Mouse (Mus musculus) CD8-positive naive resting alpha-beta T cell, adult 2 months (primary cell): ENCODE data around the gene Sorcs3.

ENCODE experiments used
- DNase-seq, 2 experiments: peaks; one replicate each; pipeline ENCODE4 v3.0.0; 2022; ENCODE audit warnings: low read depth in 2 of 2, low spot score in 2 of 2

The Sorcs3 gene

DNA sequence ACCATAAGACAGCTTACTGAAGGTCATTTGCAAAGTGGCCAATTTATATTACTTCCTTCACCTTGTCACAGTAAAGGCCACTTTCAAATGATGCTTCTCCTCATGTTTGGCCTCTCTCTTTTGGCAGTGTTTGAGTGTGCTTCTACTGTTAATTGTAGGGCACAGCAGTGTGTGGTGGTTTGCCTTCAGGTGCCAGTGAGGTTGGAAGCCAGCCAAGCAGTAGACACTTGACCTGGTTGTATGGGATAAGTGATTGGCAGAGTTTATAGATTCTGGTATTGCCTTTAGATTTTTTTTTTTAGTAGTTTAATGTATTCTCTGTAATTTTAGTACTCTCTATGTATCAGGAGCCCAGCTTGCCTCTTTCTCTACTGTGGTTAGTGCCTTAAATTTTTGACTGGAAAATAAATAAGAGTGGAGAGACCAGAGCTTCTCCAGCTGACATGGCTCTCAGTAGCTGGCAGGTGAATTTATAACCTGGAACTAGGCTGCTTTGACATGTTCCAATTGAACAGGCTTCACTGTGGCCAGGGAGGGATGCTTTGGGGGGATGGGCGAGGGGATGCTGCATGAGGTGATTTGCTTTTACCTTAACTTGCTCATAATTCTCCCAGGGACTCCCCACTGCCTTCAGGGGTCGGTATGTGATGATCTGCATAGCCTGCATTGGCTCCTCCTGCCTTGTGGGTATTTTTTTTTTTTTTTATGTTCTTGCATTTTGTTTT lies 298.2 kb downstream of the Sorcs3 start:
- no peak for DNase-seq

DNA sequence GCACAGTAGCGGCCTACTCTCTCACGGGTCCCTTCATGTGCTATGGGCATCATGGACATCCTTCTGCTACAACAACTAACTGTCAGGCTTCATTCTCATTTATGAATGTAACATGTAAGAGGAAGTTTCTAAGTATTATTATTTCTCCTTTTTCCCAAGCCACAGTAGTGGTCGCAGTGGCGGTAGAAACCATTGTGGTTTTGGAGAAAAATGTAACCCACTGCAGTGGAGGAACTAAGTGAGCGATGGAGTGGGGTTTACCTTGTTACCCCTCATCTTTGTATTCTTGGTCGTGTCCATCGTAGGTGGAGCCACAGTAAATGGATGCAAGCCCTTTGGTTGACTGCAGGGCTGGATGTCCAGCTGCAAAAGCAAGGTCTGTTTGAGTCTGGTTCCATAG lies 318.0 kb downstream of the Sorcs3 start:
- DNase-seq: no peak

DNA sequence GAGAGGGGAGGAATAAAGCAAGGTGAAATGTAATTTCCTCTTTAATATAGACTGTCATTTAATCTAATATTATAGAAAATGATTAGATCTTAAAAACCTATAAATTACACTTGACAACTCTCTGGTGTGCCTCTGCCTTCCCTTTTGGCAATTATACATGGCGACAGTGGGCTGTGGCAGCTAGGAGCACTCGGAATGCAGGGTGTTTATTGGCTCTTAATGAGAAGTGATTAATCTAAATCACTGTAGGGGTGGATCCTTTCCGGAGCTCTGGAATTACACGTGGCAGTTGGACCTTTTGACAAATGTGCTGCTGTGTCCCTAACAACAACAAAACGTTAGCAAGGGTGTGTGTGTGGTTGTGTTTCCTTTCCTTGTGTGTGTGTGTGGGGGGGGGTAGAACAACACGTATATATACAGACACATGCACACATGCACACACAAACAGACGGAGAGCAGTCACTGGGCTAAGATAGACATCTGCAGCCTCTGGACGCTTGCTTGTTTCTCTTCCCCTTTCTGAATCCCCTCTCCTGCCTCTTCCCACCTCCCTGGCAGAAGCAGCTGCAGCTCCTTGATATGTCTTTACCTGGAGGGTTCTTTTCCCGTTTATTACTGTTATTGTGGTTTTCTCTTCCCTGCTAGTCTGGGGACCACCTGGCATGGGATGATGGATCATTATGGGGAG lies 318.8 kb downstream of the Sorcs3 start:
- no peak for DNase-seq

DNA sequence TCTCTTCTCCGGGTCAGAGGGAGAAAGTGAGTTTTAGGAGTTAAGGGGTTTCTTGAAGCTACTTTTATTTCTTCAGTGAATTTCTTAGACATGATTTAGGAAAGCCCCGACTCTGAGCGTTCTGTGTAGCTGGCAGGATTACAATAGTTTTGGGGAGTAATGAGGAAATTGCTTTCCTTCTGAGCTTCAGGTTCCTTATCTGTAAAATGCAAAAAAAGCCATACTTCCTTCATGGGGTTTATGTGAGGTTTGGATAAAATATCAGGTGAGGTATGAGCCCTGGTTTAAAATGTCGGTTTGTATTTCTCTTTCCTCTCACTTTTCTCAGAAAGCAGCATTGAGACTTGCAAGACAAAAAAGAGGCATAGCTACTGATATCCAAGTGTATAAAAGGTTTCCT lies 327.8 kb downstream of the Sorcs3 start:
- DNase-seq: no peak

DNA sequence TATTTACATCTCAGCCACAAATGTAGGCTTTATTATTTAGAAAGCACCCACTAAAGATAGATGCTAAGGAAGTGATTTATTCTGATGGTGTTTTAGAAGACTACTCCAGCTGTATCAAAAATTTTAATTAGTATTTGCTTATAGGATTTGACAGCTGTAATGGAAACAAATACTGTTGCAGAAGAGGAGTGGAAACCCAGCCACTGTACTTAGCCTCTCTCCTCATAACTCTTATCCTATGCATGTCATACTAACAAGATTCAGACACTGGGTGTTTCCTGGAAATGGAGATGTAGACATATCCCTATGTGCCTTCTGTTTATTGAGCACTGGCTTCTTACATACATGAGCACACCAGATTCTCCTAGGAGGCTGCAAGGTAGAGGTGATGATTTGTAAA lies 338.5 kb downstream of the Sorcs3 start:
- DNase-seq: no peak

DNA sequence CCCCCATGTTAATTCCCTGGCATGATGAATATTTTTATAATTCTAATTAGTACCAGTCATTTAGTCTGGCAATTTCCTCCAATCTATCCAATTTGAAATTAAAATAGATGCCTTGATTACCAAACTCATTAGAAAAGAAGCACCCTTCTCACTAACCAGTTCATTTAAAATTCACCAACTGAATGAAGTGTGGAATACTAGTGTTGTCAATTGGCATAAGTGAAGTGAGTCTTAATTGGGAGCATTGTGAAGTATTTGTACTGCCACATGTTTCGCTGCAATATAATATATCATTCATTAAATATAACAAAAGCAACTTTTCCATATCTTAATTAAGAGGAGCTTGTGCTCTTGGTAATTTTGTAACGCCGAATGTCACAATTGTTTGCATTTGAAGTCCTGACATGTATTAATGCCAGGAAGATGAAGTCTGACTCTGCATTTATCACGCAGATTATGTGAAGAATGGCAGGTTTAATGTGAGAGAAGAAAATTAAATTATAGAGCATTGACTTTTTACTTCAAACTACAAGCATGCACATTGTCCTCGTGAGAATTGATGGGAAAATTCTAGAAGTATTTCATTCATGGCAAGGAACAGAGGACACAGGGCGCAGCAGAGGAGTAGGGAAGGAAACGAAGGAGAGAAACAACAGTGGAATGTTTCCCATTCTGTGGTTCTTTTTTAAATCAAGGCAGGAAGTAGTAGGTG lies 339.8 kb downstream of the Sorcs3 start:
- DNase-seq: no peak

DNA sequence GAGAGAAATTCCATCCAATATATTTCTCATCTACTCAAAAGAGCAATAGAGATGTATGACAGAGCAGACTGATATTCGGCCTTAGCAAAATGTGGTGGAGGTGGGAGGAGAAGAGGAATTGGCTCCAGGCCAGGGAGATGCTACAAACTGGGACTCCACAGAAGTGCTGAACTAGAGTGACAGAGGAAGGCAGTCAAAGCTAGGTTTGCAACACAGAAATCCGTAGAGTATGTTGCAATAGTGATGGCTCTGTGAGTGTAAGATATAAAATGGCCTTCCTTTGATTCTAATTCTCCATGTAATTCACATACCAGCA lies 340.3 kb downstream of the Sorcs3 start:
- no peak for DNase-seq

DNA sequence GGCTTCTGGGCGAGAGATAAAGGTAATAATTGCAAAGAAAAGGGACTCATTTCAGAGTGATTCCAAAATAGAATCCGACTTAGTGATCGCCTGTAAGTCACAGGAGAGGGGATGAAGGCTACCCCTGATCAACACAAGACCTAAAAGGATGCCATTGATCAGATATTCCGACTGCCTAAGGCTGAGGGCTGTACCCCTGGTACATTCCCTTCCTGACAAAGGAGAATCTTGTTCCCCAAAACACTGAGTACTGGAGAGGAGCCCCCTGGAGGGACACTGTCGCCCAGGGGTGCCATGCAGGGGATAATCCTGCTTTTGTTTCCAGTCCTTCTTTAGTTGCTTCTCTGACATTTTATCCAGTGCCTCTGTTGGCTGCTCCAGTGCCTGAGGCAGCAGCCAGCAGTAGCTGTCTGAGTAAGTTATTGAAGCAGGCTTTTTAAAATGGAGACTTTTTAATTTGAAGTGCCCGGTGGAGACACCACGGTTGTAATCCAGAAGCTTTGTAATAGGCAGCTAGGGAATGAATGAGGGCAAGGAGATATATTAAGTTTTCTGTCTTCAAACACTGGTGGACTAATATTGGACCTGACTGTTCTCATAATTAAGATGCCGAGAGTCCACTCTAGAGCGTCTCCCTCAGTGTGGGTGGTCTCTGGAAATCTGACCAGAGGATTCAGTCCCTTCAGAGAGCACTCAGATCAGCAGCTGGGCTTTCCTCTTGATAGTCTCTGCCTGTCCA lies 342.5 kb downstream of the Sorcs3 start:
- no peak for DNase-seq

DNA sequence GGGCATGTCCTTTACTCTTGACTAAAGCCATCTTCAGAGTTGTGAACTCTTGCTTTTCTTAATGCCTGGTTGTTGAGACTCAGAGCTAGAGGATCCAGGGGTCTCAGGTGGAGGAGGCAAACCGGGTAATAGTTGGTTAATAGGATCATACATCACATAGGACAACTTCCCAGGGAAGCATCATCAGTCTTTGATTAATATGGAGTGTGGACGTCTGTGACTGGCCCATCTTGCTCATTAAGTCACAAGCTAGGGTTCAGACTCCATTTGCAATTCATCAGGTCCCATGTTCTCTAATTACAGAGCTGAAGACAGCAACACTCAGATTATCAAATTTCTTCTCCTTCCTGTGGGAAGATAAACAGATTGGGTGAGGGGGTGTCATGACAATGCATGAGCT lies 353.6 kb downstream of the Sorcs3 start:
- no peak for DNase-seq

DNA sequence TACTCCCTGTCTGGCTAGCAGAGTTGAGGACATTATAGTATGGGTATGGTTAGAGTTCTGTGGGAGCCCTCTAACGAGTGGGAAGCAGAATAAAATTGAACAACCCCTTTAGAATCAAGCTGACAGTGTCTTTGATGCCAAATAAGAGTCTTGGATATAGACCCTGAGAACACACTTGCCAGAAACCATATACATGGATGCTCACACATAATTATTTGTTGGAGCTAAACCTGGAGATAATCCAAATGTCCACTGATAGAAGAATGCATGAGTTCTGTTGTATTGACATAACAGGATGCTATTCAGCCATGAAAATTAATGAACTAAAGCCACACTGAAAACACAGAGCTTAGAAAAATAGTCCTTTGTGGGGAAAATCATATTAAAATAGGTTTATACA lies 369.9 kb downstream of the Sorcs3 start:
- DNase-seq: no peak

DNA sequence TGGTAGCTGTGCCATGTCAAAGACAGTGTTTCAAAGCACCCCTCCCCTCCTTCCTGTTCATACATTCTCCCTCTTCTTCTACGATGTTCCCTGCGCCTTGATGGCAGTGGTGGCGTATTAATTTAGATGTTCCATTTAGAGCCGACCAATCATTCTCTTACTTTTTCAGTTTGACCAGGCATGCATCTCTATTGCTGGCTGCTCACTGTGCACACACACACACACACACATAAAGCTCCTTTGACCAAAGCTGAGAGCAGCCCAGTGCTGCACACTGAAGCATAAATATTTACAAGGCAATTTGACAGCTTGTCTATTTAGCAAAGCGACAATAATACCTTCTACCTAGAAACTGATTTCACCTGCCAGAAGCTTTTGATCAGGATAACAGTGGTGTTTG lies 371.3 kb downstream of the Sorcs3 start:
- DNase-seq: no peak

DNA sequence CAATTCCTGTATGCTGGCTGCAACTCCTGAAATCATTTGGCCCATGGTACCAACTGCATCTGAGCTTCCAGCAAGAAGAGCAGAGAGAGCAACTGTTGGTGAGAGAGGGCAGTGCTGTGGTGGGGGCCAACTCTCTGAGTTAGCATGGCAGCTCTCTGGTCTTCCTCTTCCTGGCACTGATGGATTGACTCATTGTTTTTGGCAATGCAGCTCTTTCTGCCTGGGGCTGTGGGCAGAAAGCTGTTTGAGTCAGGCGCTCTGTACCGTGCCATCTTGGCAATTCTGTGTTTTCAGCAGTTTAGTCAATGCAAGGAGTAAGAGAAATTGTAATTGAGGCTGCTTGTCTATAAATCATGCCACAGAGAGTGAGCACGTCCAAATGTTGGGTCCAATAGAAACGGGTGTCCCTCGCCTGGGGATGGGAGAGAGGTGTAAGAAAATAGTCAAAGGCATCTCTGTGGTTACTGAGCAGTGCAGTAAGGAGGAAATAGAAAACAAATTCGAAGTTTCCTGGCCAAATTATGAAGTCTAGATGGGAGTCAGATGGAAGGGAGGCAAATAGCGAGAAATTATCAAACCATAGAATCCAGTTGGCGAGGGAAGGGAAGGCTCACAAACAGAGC lies 379.2 kb downstream of the Sorcs3 start:
- no peak for DNase-seq

DNA sequence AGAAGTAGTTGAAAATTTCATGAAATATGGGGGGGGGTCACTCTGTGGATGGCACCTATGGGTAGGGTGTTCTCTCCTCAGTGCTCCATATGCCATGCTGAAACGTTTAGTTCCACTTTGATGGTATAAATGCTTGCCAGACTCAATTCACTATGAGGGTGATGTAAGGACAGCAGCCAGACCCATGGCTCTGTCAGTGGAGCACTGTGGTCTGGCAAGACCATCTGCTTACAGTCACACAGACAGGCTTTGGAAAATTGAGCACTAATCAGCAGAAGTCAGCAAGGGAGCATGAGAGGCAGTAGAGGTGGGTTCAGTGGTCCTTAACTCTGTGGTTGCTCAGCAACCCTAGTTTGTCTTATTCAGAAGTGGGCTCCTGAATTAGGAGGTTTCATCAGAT lies 411.1 kb downstream of the Sorcs3 start:
- DNase-seq: no peak

DNA sequence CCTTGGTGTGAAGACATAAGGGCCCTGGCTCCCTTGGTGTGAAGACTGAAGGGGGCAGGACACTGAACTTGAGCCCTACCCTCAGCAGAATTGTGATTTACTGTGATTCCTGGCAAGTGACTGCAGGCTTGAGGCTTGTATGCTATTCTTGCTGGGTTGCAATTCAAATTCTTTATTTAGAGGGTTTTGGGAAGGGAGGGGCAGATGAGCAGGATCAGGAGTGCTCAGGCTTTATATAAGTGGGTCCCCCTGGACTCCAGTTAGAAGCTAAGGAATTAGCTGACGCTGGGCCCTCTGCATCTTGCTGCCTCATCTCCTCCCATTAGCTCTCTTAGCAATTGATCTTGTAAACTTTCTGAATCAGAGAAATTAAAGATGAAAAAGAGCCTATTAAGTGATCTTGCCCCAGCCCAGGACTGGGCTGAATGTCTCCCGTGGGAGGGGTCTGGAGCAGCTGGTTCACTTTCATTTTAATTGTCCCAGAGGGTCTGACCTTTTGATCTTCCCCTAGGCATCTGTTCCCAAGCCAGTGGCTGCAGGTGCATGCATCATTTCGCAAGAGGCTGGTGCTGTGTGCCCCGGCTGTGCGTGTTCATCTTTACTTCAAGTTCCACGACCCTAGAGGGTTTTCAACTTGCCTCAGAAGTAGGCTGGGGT lies 425.0 kb downstream of the Sorcs3 start:
- no peak for DNase-seq

DNA sequence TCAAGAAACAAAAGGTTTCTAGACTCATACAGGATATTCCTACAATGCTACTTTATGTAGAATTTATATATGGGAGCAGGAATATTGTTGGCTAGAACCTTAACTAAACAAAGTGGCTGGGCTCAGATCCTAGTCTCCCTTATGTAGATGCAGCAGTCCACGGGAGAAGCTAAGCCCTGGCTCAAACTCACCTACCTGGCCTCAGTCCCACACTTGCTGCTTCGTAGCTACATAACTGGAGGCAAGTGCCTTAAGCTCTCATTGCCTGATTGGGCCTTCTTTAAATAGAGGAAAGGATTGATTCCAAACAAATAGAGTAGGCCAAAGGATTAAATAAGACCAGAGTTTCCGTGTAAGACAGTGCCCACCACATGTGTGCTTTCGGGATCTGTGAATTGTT lies 436.7 kb downstream of the Sorcs3 start:
- no peak for DNase-seq

DNA sequence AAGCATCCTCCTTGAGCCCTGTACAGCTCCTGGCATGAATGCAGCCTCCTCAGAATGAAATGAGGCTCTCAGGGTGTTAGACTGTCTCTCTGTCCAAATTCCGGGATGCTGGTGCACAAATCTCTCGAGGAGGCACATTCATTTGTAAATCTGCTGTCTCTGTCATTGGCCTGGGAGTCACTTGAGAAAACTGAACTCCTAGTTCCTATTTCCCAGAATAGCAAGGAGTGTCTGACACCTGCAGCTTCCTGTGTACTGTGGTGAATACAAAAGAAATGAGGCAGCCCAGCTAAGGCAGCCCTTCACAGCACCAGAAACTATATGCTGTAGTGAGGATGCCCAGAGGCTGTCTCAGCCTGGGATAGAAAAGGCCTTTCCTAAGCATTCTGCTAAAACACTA lies 444.1 kb downstream of the Sorcs3 start:
- no peak for DNase-seq

DNA sequence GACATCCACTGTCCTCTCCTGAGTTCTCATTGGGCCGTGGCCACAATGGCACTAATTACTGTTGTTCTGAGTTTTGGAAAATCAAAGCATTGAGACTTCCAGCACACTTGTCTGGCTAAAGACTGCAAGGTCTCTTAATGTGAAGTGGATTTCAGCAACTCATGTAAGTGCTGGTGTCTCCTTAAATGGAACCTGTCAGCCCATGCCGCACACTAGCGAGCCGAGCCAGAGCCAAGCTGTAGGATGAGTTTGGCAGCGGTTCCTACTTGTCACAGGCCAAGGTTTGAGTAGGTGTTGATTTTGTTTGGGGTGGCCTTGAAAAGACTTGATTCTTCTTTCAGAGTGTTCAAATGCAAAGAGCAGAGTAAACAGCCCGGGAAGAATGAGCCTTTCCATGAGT lies 445.8 kb downstream of the Sorcs3 start:
- no peak for DNase-seq

DNA sequence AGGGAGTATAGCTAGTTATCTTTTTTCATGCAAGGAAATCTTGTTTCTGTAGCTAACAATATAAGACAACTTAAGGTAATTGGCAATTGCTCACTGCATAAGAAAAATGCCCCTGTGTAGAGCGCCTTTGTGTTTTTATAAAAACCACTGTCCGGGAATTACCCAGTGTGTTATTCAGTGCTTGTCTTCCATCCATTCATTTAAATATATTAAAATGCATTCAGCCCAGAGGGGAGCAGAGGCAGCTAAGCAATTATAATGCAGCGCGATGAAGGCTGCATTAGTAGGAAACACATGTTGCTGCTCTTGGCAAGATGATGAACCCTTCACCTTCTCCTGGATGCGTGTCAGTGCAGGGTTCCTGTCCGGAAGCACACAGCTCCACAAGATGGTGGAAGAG lies 454.4 kb downstream of the Sorcs3 start:
- DNase-seq: no peak

DNA sequence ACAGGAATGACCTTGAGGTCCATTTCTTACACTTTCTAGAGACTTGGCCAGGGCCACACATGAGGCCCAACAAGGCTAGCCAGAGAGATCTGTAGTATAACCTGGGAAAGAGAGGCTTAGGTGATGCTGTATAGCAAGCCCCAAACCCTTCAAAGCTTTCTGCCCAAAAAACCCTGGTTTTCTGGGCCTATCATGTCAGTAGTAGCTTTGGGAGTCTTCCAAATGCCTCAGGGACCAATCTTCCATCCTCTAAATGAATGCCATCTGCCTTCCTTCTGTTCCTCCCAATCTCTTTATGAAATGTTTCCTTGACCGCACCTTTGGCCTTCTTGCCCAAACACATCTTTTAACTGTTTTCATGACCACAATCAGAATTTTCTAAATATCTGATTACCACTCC lies 474.1 kb downstream of the Sorcs3 start:
- no peak for DNase-seq

DNA sequence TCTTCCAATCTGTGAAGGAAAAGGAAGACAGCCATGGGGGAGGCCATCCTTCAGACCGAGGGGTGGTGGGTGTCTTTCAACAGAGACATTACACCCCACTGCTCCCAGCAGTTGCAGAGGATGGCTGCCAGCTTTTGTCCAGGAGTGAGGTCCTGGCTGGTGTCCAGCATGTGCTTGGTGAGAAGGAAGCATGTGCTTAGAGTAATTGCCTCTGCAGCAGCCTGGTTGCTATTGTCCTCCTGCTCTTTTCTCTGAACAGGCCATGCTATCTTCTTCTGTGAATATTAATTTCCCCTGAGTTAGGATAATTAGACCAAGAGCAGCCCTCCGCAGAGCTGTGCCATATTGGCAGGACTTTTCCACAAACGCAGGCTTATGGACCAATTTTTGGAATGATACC lies 476.7 kb downstream of the Sorcs3 start:
- DNase-seq: no peak

DNA sequence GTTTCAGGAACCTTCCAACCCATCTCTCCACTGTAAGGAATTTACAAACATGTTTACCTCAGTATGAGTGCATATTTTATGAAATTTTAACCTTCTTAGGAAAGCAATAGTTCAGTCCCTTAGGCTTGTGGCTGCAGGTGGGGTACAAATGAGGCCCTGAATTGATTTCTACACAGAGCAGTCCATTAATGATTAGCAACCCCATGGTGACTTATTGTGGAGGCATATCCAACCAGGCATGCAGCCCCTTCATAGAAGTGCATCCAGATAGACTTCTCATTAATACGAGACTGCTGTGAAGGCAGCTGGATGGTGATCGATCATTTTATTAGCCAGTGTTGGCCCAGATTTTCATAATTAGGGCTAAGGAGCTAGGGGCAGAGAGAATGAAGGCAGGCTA lies 480.5 kb downstream of the Sorcs3 start:
- no peak for DNase-seq
